Mouse (Mus musculus): ENCODE measurements around the gene Mon2.
"Not testable (repeated sequence)": the region's sequence is repeated elsewhere in the genome, so short reads cannot be mapped to it uniquely, and the experiment has no call there.

Gene Mon2

DNA sequence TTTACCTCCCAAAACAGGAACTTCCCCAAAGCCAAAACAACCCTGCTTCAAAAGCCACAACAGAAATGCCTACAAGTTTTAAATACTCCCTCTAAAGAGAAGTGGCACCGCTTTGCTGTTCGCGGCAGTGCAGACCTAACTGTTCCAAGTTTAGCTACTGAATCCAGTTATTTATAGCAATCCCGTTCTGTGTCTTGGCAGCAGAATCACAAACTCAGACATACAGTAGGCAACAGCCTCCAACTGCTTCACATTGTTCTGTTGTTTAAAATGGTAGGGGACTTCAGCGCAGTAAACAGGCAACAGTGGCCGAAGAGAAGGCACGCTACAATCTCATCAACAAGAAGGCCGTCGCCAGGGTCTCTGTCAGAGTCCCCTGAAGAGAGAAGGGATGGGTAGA is 85.3 kb downstream of the Mon2 start:
- peak; percentile 53 for DNase-seq

DNA sequence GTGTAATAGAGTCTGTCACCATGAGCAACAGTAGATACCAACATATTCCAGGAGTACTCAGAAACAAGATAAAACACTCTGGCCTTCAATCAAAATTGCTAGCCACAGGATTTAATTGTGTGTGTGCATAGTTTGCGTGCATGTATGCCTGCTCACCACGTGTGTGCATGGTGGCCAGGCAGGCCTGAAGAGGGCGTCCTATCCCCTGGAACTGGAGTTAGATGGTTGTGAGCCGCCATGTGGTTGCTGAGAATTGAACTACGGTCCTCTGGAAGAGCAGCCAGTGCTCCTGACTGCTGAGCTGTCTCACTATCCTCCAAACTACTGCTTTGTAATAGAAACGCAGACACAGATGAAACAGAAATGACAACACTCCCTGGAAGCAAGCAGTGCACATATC is 85.7 kb downstream of the Mon2 start:
- no peak for DNase-seq

DNA sequence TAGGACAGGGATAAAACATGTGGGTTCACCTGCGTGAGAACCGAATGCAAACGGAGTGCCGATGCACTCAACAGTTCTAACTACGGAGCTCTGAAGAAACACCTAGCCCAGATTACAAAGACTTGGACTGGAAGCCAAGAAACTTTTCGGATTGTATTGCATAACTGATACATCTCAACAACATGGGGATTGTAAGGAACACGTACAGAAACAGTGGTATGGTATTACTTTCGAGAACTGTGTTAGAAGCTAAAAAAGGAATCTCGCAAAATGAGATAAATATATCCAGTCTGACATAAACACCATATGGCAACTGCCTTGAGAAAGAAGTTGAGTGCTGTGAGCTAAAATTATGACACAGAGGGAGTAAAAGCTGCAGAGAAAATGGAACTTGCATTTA is 86.4 kb downstream of the Mon2 start:
- no peak for DNase-seq

DNA sequence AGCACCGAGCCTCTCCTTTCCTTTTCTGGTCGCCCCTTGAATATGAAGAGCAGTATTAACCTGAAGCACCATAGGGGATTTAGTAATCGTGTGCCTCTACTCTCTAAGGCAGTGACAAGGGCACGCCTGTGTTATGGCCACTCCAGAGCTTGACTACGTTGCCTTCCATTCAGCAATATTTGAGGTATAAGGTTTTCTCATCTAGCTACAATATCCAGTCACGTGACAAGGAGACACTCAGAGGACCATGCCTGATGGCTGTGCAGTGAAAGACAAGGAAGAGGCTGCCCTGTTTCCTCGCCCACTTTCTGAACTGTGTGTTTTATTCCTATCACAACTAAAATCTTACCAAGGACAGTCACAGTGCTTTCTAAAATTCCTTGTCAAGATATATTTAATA is 87.9 kb downstream of the Mon2 start:
- DNase-seq, result no peak

DNA sequence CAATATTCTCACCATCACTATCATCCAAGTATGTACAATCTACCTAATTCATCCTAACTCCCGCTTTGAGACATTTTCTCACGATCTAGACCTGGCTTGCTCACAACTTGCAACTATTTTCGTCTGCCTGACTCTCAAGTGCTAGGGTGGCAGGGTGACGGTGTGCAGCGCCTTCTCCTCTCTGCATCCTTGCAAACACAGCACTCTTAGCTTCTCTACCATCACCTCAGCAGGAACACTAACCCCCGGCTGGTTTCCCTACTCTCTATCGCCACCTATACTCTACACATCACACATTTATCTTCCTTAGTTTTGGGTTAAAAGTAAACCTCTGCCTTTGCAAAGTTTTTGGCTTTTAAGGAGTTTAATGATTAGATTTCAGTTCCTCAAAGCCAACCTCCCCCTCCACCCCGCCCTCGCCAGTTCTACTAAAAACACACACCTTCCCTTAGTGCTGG is 88.6 kb downstream of the Mon2 start:
- DNase-seq, result peak; percentile 59

DNA sequence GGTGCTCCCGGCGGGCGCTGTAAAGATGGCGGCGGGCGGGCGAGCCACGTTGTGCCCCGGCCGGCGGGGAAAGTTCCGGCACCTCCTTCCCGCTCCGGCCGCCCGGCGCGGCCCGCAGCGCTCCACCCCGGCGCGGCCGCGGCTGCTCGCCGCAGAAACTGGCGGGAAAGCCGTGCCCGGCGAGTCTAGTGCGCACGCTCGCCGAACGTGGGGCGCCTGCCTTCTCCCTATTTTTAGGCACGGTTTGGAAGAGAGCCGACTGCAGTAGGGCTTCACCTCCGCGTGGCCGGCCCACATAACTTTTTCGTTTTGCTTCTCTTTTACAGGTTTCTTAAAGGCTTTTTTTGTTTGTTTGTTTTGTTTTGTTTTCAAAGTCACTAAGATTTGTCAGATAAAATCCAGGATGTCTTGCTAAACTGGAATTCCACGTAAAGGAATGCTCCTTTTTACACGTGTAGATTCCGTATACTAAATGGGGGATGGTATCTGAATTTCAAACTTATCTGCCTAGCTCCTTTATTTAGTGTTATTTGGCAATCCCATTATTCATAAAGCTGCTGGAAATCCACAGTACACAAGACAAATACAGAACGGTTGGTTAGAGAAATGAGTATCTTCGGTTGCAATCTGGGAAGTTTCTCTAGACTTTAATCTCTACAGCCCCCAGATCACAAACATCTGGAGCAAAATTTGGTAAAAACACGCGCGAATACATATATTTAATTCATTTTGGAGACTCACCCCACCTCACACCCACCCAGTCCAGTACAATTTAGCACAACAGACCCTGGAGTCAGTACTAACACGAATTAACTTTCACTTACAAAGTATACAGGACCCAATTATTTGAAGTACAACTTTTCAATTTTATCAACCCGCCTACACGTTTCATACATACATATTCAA is 89.7 kb downstream of the Mon2 start:
- peak; percentile 84 for DNase-seq

DNA sequence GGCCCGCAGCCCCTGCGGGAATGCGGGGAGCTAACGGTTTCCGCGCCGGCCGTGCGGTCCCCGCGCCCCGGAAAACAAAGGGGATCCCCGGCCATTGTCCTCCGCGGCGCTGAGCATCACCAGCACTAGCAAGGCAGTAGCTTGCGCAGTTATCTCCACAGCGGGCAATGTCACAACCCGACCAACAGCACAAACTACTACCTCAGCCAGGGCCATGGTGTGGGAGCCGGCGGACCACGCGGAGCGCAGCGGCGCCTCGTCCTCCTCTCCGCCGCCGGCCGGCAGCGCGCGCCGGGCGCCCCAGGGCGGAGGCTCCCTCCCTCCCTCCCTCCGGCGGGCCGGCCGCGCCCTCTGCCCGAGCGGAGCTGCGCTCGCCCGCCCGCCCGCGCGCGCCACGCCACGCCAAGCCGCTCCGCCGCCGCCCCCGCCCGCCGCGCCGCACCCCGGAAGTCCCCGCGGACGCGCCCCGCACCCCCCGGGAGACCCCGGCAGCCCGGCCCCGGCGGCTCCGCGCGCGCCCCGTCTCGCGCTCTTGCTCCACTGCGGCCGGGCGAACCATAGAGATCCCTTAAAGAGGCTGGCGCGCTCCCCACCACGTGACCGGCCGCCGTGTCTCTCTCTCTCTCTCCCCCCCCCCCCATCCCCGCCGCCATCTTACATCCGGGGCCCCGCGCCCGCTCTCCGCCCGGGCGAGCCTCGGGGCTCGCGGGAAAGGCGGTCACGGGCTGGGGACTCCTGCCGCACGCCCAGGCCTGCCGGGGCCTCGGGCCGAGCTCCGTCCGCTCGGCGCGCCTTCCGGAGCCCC is 90.6 kb downstream of the Mon2 start:
- peak; percentile 82 for DNase-seq

DNA sequence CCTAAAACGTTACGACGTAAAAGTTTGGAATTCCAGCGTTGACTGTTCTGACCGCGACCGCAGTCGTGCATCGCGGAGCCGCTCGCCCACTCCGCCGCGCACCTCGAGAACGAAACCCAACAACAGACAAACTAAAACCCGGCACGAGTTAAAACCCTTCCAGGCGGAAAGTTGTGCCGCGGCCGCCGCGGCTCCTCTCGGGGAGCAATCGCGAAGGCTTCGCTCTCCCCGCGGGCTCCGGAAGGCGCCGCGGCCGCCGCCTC is 91.1 kb downstream of the Mon2 start:
- DNase-seq, result peak; percentile 33

DNA sequence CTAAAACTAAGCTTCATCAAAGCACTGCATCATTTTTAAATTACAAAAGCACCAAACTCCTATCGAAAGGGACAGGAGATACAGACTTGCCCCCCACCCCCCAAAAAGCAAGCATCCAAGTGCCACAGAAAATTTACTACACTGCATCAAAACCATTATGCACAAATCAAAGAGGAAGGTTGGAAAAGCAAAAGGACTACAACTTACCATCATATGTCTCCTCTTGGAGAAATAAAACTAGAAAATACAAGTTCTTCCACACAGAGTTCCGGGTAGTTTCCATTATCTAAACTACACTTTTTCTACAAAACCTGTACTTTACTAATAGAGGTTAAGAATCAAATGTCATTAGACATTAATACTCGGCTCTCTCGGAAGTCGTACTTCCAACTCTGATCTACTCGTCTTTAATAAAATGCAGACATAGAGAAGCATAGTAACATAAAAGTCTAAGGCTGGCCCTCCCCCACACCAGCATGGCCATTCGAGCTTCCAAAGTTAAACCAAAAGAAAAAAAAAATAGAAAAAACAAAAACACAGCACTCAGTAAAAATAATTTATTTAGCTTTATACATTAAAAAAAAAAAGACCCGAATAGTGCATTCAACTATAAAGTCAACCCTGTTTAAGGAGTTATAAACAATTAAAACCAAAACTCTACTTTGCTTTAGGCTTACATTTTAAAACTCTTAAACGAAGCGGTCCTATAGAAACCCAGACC is 91.6 kb downstream of the Mon2 start:
- DNase-seq, result no peak

DNA sequence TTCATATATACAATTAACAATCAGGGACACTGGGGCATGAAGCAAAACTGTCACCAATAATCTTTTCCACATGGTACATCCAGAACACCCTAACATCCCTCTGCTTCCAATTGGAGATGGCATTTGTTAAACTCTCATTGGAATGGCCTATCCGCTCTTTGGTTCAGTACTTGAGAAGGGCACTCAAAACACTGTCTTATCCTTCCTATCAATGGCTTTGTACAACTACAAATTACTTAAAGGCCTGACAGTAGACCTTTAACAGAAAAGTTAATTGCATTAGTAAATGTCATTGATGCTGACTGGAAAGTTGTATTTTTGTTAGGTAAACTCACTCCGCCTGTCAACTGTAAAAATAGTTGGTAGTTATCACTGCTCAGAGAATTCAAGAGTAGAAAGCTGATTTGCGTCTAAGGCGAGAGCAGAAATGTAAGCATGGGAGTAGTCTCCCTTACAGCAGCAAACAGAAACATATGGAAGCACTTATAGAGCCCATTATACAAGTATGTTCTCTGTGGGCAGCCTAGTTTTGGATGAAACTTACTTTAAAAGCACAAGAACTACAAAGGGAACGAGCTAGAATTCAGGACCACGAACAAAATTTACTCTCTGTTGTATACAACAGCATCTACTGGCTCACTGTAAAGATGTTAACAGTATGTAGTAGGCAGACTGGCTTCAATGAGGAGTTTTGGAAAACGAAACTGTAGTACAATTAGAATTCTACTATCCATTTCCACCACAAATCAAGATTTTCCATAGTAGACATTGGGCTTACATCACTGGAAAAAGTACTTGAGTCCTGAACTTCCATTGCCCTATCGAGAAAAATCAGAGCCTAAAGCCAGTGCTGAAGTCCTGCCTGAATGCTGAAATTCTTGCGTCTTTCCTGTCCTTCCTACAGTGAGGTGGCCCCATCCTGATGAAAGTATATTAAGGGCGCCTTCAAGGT is 92.5 kb downstream of the Mon2 start:
- no peak for DNase-seq

DNA sequence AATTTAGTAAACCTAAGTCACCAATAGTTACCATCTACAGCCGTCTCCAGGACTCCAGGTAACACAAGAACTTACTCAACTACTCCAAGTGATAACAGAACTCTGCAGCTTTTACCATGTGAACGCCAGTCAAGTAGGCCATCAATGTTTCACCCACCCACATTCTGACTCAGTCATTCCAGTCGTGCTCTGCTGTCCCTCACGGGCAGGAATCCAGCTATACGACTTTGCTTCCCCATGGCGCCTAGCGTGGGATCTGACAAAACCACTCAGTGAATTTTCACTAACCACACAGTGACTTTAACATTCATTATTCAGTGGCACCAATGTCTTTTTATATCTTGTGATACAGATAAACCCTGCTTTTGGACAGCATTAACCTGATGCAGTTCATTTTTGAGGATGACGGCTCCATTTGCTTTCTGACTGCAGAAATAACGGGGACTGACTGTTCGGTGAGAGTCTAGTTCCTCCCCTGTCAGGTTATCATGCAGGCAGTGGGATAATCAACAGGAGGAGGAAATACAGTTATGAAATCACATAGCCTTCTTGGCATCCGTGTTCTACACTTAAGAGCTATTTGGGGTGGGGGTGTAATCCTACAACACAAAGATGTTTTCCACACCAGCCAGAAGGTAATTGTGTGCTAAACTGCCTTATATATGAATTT is 93.3 kb downstream of the Mon2 start:
- DNase-seq, result peak; percentile 60

DNA sequence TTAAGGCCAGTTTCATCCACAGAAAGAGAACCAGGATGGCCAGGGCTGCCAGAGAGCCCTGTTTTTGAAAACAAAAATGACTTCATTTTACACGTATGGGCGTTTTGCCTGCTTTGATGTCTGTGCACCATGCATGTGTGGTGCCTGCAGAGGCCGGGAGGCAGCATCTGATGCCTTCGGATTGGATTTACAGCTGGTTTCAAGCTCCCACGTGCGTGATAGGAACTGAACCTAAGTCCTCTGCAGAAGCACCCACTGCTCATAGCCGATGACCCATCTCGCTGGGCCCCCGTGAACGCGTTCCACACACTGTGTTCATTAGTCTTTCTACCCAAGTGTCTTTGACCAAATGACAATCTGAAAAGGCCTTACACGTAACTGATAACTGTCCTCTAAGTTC is 96.2 kb downstream of the Mon2 start:
- DNase-seq, result no peak

DNA sequence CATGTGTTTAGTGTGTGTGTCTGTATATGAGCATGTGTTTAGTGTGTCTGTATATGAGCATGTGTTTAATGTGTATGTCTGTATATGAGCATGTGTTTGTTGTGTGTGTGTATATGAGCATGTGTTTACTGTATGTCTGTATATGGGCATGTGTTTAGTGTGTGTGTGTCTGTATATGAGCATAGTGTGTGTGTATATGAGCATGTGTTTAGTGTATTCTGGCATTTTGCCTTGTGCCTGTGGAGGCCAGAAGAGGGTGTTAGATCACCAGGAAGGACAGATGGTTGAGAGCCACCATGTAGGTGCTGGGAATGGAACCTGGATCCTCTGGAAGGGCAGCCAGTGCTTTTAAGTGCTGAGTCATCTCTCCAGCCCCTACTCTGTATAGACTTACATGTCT is 96.9 kb downstream of the Mon2 start:
- DNase-seq, result no peak

DNA sequence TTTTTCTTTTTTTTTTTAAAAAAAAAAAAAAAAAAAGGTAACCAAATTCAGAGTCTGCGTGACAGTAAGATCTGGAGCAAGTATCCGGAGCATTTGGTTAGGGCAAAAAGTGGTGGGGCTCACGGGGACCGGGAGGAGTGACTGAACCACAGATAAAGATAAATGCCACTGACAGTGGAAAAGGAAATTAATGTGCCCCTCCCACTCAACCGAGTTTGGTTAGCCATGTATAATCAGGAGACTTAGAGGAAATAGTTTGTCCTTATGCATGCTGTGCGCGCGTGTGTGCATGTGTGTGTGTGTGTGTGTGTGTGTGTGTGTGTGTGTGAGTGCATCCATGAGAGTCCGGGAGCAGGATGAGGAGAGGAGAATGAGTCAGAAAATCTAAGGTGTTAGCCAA is 100.3 kb downstream of the Mon2 start:
- DNase-seq, result no peak

DNA sequence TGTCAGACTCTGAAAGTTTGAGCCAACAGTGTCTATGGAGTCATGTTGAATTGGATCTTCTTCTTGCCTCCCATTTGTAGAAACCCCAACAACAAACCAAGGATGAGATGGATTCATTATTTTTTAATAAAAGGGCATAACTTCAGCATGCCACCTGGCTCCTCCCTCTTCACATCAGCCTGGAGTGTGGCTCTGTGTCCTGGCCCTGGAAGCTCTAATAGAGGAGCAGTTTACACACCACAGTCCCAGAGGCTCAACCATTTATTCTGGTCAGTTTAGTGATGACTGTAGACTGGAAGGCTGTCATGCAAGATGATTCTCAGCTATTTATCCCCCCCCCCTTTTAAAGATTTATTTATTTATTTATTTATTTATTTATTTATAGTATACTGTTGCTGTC is 103.1 kb downstream of the Mon2 start:
- no peak for DNase-seq

DNA sequence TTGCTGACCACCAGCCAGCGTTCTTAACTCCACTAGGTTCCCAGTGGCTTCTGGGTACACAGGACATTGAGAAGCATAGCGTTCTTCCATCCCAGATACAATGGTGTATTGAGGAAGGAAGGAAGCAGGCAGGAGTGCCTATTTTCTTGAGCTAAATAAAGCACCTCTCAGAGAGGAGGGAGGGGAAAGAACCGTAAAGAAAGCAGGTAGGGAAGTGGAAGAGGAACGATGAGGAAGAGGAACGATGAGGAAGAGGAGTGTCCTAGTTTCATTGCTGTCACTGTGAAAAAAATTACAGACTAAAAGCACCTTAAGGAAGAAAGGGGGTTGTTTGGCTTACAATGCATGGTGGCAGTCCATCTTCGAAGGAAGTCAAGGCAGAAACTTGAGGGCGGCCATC is 106.1 kb downstream of the Mon2 start:
- no peak for DNase-seq

DNA sequence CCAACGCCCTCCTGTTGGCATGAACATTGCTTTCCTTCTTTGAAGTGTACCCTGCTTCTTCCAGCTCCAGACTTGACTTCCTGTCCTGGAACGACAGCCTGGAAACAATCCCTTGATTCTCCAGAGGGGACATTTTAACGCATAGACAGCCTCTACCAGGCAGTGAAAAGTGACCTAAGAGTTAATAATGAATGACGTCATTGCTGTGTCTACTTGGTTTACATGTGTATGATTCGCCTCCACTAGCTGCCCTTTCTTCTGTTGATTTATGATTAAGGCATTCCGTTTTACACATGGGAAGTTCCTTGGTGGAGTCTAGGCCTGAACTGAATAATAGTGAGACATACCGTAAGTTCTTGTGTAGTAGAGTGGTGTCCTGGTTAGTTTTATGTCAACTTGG is 109.9 kb downstream of the Mon2 start:
- no peak for DNase-seq

DNA sequence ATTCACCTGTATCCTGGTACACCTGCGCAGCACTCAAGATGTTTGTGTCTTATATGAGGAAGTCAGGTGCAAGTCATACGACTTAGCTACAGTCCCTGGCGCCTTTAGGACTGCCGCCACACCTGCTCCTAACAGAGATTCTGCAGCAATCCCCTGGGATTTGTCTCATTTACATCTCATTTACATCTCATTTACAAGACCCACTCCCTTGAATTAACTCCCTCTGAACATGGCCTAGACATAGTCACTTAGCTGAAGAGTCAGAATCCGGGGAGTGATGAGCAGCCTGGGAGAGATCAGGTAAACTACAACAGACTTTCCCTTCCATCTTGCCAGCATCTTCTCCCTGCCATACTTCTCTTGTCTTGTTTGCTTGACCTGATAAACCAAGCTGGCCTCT is 110.7 kb downstream of the Mon2 start:
- DNase-seq, result not testable (repeated sequence)

DNA sequence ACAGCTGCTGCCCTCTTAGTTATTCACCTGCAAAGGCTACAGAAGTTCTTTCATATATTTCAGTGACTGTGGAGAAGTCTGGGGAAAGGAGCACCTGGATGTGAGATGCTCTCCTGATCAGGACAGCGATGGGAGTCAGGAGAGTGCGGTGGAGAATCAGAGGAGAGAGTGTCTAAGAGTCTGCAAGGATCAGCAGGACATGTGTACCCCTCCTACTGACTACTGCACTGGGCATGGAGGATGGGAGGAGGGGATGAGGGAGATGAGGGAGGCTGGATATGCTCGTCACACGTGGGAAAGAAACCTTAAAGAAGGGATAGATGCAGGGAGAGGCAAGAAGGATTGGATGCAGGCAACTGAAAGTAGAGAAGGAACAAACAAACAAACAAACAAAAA is 112.1 kb downstream of the Mon2 start:
- no peak for DNase-seq

DNA sequence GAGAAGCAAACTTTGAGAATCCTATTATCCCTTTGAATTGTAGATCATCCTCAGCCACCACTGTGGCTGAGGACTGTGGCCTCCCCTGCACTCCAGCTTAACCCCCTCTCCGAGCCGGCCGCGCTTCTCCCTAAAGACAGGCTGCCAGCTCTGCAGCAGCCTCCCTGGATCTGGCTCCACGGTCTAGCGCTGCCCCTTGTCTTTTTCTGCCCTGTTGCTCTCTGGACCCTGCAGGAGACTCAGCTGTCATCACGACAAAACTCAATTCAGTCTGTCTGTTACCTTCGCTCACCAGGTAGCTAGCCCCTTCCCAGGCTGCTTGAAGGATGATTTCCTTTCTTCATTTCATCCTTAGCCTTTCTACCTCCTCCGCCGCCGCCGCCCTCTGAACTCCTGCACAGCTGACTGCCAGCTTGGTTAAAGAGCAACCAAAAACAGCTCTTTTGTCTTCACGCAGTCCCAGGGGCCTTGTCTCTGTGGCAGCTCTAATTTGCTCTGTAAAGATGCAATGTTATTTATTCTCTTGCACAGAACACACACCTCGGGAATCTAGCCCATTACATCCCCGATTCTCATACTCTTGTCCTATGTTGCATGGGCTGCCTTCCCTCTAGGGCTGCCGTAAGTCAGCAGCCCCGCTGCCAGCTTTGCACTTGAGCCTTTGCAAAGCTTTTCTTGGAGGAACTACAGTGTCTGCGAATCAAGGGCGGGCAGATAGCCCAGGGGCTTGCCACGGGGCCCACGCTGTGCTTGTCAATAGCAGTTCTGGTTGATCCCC is 112.7 kb downstream of the Mon2 start:
- DNase-seq, result no peak

DNA sequence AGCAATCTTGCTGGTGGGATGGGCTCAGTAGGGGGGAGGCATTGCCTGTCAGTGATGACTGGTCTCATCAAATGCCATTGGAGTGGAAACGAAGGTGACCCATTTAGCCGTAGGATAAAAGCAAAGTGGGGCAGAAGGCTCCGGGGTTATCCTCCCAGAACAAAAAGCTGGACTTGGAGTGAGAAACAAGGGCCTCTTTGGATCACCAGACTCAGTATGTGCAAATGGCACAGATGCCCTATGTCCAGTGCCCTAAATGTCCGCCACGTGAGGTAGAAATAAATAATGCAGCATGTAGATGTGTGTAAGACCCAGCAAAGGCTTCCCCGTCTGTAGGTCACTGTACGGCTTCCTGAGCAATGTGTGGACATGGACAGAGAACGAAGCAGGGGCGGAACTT is 113.7 kb downstream of the Mon2 start:
- DNase-seq, result no peak

All from right cerebral cortex, adult 18-20 months (tissue).